Mouse (Mus musculus) midbrain, embryonic 11.5 days (tissue): ENCODE results near the gene Copa. TPM values are rescaled to one million over a fixed set of nuclear protein-coding genes. Genes with fewer than 3 reads are reported as not detected.

Source experiments
- ATAC-seq: fragments of 200-750 bp; cut with Nextera tagmentation; 2 replicates; pipeline ENCODE4 v1.8.0; 2017; ENCODE audit warnings: moderate TSS enrichment, moderate library complexity; ENCODE audit not compliant: low FRiP score
- DNase-seq: peaks from one replicate; pipeline ENCODE4 v3.0.0; 2015; ENCODE audit warnings: low spot score; ENCODE audit errors: missing footprints
- H3K27ac ChIP-seq: fragments of 300-500 bp; sonication (generic); 2 replicates; pipeline ENCODE4 v1.5.1; 2014; ENCODE audit warnings: low read depth, low read length
- H3K27me3 ChIP-seq: fragments of 300-500 bp; sonication (generic); 2 replicates; pipeline ENCODE4 v1.6.1; 2014; ENCODE audit warnings: mild to moderate bottlenecking, low read length, moderate library complexity, mixed read lengths; ENCODE audit not compliant: control insufficient read depth, insufficient read depth
- H3K36me3 ChIP-seq: fragments of 300-500 bp; sonication (generic); 2 replicates; pipeline ENCODE4 v1.6.1; 2014; ENCODE audit warnings: mild to moderate bottlenecking, low read length, moderate library complexity, mixed read lengths; ENCODE audit not compliant: control insufficient read depth, insufficient read depth
- H3K4me1 ChIP-seq: fragments of 300-500 bp; sonication (generic); 2 replicates; pipeline ENCODE4 v1.6.1; 2014; ENCODE audit warnings: low read length; ENCODE audit not compliant: control insufficient read depth, insufficient read depth
- H3K4me2 ChIP-seq: fragments of 300-500 bp; sonication (generic); 2 replicates; pipeline ENCODE4 v1.6.1; 2014; ENCODE audit warnings: mild to moderate bottlenecking, moderate library complexity
- H3K4me3 ChIP-seq: fragments of 300-500 bp; sonication (generic); 2 replicates; pipeline ENCODE4 v1.5.1; 2014; ENCODE audit warnings: low read depth, low read length
- H3K9ac ChIP-seq: fragments of 300-500 bp; sonication (generic); 2 replicates; pipeline ENCODE4 v1.6.1; 2014; ENCODE audit warnings: low read length
- H3K9me3 ChIP-seq: fragments of 300-500 bp; sonication (generic); 2 replicates; pipeline ENCODE4 v1.6.1; 2016; ENCODE audit warnings: low read length; ENCODE audit not compliant: control insufficient read depth
- WGBS: fragments of 180-500 bp; shearing (Covaris S2); extraction: QIAGEN DNeasy Blood & Tissue Kit; methylation state at CpG from one replicate; pipeline ENCODE4 v1.1.7; 2014; 5-methylcytosine and 5-hydroxymethylcytosine counted together
- polyA plus RNA-seq: library from polyadenylated mRNA; unstranded; fragments of >200 nt; fragmentation: Nextera tagmentation; extraction: Ambion mirVana; gene quantifications from 2 replicates; pipeline ENCODE4 v1.2.1, GENCODE M21; 2014

Copa gene
- 178 and 194 TPM in 2 replicates for polyA plus RNA-seq

- H3K9ac ChIP-seq, result peak within 1 kb of the TSS; percentile 87
- H3K27ac ChIP-seq, result peak within 1 kb of the TSS; percentile 40
- no peaks in the 10 kb centered on the region for H3K27me3 ChIP-seq
- no peaks in the 10 kb centered on the region for H3K9me3 ChIP-seq
- H3K4me1 ChIP-seq, result peaks cover 9% of the 10 kb centered on the region
- ATAC-seq, result peak; percentile 97
- DNase-seq, result peak; percentile 99
- peak within 1 kb of the TSS; percentile 53 for H3K4me2 ChIP-seq
- WGBS, result under 1% methylated on average over 40 of the region's 40 CpGs
- H3K4me3 ChIP-seq, result peak within 1 kb of the TSS; percentile 81
- H3K36me3 ChIP-seq, result peaks cover 12% of the 10 kb centered on the region
Observed at GRCm38 (mm10) chr1:172082101-172082898, at the start of gene Copa, which contains the start of gene Ncstn. Gene Copa, plus strand, starts transcription at chr1:172082529. Gene Ncstn, minus strand, starts transcription at chr1:172082795.

GRCm38 (mm10) chr1:172046410-172046809 lies 35.9 kb upstream of the Copa start:
- no peak for DNase-seq
- no peak overlapping the region for H3K27ac ChIP-seq
- no peak overlapping the region for H3K9ac ChIP-seq
- H3K27me3 ChIP-seq, result no peaks in the 10 kb centered on the region
- no peak for ATAC-seq
- 71% methylated on average over 8 of the region's 8 CpGs for WGBS
- H3K4me3 ChIP-seq, result no peak overlapping the region
- no peak overlapping the region for H3K4me2 ChIP-seq
- peaks cover 19% of the 10 kb centered on the region for H3K4me1 ChIP-seq
- H3K36me3 ChIP-seq, result no peaks in the 10 kb centered on the region
- no peaks in the 10 kb centered on the region for H3K9me3 ChIP-seq

- ATAC-seq (peak; percentile 51; the same call in 1 of the 2 replicates), DNase-seq (peak; percentile 97)
- H3K9me3 ChIP-seq, result no peaks in the 10 kb centered on the region
- H3K36me3 ChIP-seq, result no peaks in the 10 kb centered on the region
- H3K4me3 ChIP-seq, result no peak overlapping the region
- H3K27ac ChIP-seq, result no peak overlapping the region
- H3K4me2 ChIP-seq, result no peak overlapping the region
- WGBS, result 14% methylated on average over 5 of the region's 5 CpGs
- H3K27me3 ChIP-seq, result no peaks in the 10 kb centered on the region
- H3K9ac ChIP-seq, result no peak overlapping the region
- H3K4me1 ChIP-seq, result peaks cover 19% of the 10 kb centered on the region
Observed at GRCm38 (mm10) chr1:172046938-172047337, 35.4 kb upstream of the Copa start.

GRCm38 (mm10) chr1:172048241-172048734 lies 34.0 kb upstream of the Copa start:
- DNase-seq, result peak; percentile 90
- 27% methylated on average over 6 of the region's 6 CpGs for WGBS
- H3K4me3 ChIP-seq, result no peak overlapping the region

GRCm38 (mm10) chr1:172049131-172049782 lies 33.1 kb upstream of the Copa start:
- Histone ChIP-seq H3K27me3 (peaks cover 5% of the 10 kb centered on the region; the same call in 1 of the 2 replicates), H3K9ac (peak overlapping the region; percentile 36; the same call in 1 of the 2 replicates), H3K4me3 (no peak overlapping the region), H3K27ac (peak overlapping the region; percentile 69), H3K9me3 (no peaks in the 10 kb centered on the region), H3K4me2 (peak overlapping the region; percentile 2; the same call in 1 of the 2 replicates), H3K36me3 (no peaks in the 10 kb centered on the region), H3K4me1 (peaks cover 31% of the 10 kb centered on the region)
- DNase-seq (peak; percentile 90), ATAC-seq (peak; percentile 76)
- 22% methylated on average over 13 of the region's 13 CpGs for WGBS

More at GRCm38 (mm10) chr1:172048241-172048734, 34.0 kb upstream of the Copa start:
- Histone ChIP-seq H3K9ac (peak overlapping the region; percentile 33; the same call in 1 of the 2 replicates), H3K27me3 (no peaks in the 10 kb centered on the region), H3K9me3 (no peaks in the 10 kb centered on the region), H3K4me2 (no peak overlapping the region), H3K27ac (peak overlapping the region; percentile 69), H3K36me3 (no peaks in the 10 kb centered on the region), H3K4me1 (peaks cover 23% of the 10 kb centered on the region)
- peak; percentile 22 for ATAC-seq

GRCm38 (mm10) chr1:172052766-172053279 lies 29.5 kb upstream of the Copa start:
- peak overlapping the region; percentile 44; the same call in 1 of the 2 replicates for H3K9ac ChIP-seq
- WGBS, result 8% methylated on average over 10 of the region's 10 CpGs

GRCm38 (mm10) chr1:172053541-172054440 lies 28.5 kb upstream of the Copa start:
- Histone ChIP-seq H3K9ac (peak overlapping the region; percentile 66), H3K4me3 (peak overlapping the region; percentile 39), H3K27me3 (peaks cover 13% of the 10 kb centered on the region), H3K9me3 (no peaks in the 10 kb centered on the region), H3K4me2 (peak overlapping the region; percentile 65), H3K4me1 (peaks cover 39% of the 10 kb centered on the region), H3K36me3 (no peaks in the 10 kb centered on the region), H3K27ac (no peak overlapping the region)
- DNase-seq, result peak; percentile 92
- no peak for ATAC-seq
- WGBS, result 2% methylated on average over 42 of the region's 42 CpGs

More at GRCm38 (mm10) chr1:172052766-172053279, 29.5 kb upstream of the Copa start:
- peaks cover 34% of the 10 kb centered on the region for H3K4me1 ChIP-seq
- no peak for ATAC-seq
- no peaks in the 10 kb centered on the region for H3K9me3 ChIP-seq
- no peaks in the 10 kb centered on the region for H3K36me3 ChIP-seq
- DNase-seq, result peak; percentile 87
- peak overlapping the region; percentile 39; the same call in 1 of the 2 replicates for H3K4me3 ChIP-seq
- peak overlapping the region; percentile 65 for H3K4me2 ChIP-seq
- no peak overlapping the region for H3K27ac ChIP-seq
- peaks cover 13% of the 10 kb centered on the region for H3K27me3 ChIP-seq

- peak overlapping the region; percentile 65 for H3K4me2 ChIP-seq
- no peak overlapping the region for H3K27ac ChIP-seq
Observed at GRCm38 (mm10) chr1:172056251-172056650, 26.1 kb upstream of the Copa start.

More at GRCm38 (mm10) chr1:172056251-172056650, 26.1 kb upstream of the Copa start:
- H3K36me3 ChIP-seq, result no peaks in the 10 kb centered on the region
- no peak overlapping the region; the same call in 1 of the 2 replicates for H3K9ac ChIP-seq
- ATAC-seq (no peak), DNase-seq (peak; percentile 65)
- H3K9me3 ChIP-seq, result no peaks in the 10 kb centered on the region
- H3K4me1 ChIP-seq, result peaks cover 31% of the 10 kb centered on the region
- 78% methylated on average over 4 of the region's 4 CpGs for WGBS
- peaks cover 13% of the 10 kb centered on the region for H3K27me3 ChIP-seq
- peak overlapping the region; percentile 39 for H3K4me3 ChIP-seq
